Mouse (Mus musculus) liver, adult 2 months (tissue): ENCODE data around the gene Smc3. TPM values are rescaled to one million over a fixed set of nuclear protein-coding genes. Genes with fewer than 3 reads are reported as not detected.
A peak's percentile ranks its signal among the peaks of the same experiment; 100 is the strongest.
"Not testable (repeated sequence)": the region's sequence is repeated elsewhere in the genome, so short reads cannot be mapped to it uniquely, and the experiment has no call there.

Experiments used
- DNase-seq: peaks from one replicate; pipeline ENCODE4 v3.0.0-alpha.2; 2011; ENCODE audit warnings: low read depth, low spot score; ENCODE audit errors: extremely low read depth
- H3K27ac ChIP-seq: fragments of 200-500 bp; replicated peaks from 2 replicates; pipeline ENCODE4 v1.5.1; 2012; ENCODE audit warnings: low read depth, mild to moderate bottlenecking, control low read depth, inconsistent platforms, low read length; ENCODE audit not compliant: insufficient read depth
- H3K27me3 ChIP-seq: fragments of 200-500 bp; 2 replicates; pipeline ENCODE4 v1.6.1; 2012; ENCODE audit warnings: mild to moderate bottlenecking, moderate library complexity, low read length, inconsistent platforms; ENCODE audit not compliant: control insufficient read depth, insufficient read depth
- H3K36me3 ChIP-seq: fragments of 200-500 bp; 2 replicates; pipeline ENCODE4 v1.6.1; 2012; ENCODE audit warnings: low read length, inconsistent platforms; ENCODE audit not compliant: control insufficient read depth, insufficient read depth
- H3K4me1 ChIP-seq: fragments of 200-500 bp; 2 replicates; pipeline ENCODE4 v1.6.1; 2011; ENCODE audit warnings: low read length; ENCODE audit not compliant: control insufficient read depth, insufficient read depth
- H3K4me3 ChIP-seq: fragments of 200-500 bp; 2 replicates; pipeline ENCODE4 v1.5.1; 2011; ENCODE audit warnings: low read depth, mild to moderate bottlenecking, control low read depth, low read length, moderate library complexity; ENCODE audit not compliant: insufficient read depth
- H3K79me2 ChIP-seq: fragments of 200-500 bp; 2 replicates; pipeline ENCODE4 v1.6.1; 2012; ENCODE audit warnings: inconsistent platforms, mild to moderate bottlenecking, low read length, moderate library complexity; ENCODE audit not compliant: control insufficient read depth, insufficient read depth
- H3K9ac ChIP-seq: fragments of 200-500 bp; 2 replicates; pipeline ENCODE4 v1.6.1; 2012; ENCODE audit warnings: low read depth, mild to moderate bottlenecking, control low read depth, inconsistent platforms, low read length
- CTCF ChIP-seq: fragments of 200-500 bp; IDR thresholded peaks from 2 replicates; pipeline ENCODE4 v1.5.1; 2011; ENCODE audit warnings: low read depth, low read length, control low read depth
- POLR2A ChIP-seq: fragments of 200-500 bp; IDR thresholded peaks from 2 replicates; pipeline ENCODE4 v1.6.1; 2011; ENCODE audit warnings: low read length, control low read depth; ENCODE audit not compliant: insufficient read depth; ENCODE audit errors: extremely low read depth
- WGBS: fragments of 180-500 bp; shearing (Covaris S2); methylation state at CpG from one replicate; pipeline ENCODE4 v1.1.7; 2018; 5-methylcytosine and 5-hydroxymethylcytosine counted together
- polyA plus RNA-seq: library from polyadenylated mRNA; depleted of rRNA; stranded (reverse); fragments of >200 nt; gene quantifications from 2 replicates; pipeline ENCODE4 v1.2.3, GENCODE M21; 2012
- total RNA-seq: library from RNA; depleted of rRNA; stranded (reverse); fragments of >200 nt; gene quantifications from 2 replicates; pipeline ENCODE4 v1.2.3, GENCODE M21; 2014

The Smc3 gene
- total and polyA plus RNA-seq, 2 experiments: 1.8 to 12.0 TPM

- Histone ChIP-seq H3K9ac (no peak overlapping the region), H3K27me3 (no peaks in the 10 kb centered on the region), H3K4me3 (no peak overlapping the region), H3K36me3 (no peaks in the 10 kb centered on the region), H3K27ac (no peak overlapping the region), H3K4me1 (no peaks in the 10 kb centered on the region), H3K79me2 (no peaks in the 10 kb centered on the region)
- 6% methylated on average over 8 of the region's 8 CpGs for WGBS
- peak; percentile 68 for DNase-seq
- peak; percentile 48; the same call in 1 of the 2 replicates for TF ChIP-seq CTCF
- no peak for TF ChIP-seq POLR2A
Observed at GRCm38 (mm10) chr19:53578597-53579252, 21.5 kb upstream of the Smc3 start.

- H3K9ac ChIP-seq, H3K4me1 ChIP-seq, H3K79me2 ChIP-seq, H3K4me3 ChIP-seq, H3K36me3 ChIP-seq, DNase-seq, H3K27ac ChIP-seq, H3K27me3 ChIP-seq: not testable (repeated sequence)
- 89% methylated on average over 8 of the region's 8 CpGs for WGBS
Observed at GRCm38 (mm10) chr19:53580271-53580670, 19.9 kb upstream of the Smc3 start.

- not testable (repeated sequence) for H3K27me3 ChIP-seq, DNase-seq, H3K4me1 ChIP-seq
Observed at GRCm38 (mm10) chr19:53587686-53588085, 12.5 kb upstream of the Smc3 start.

GRCm38 (mm10) chr19:53588968-53589367, 11.2 kb upstream of the Smc3 start, which contains the start of gene Nutf2-ps1:
Gene Nutf2-ps1, minus strand, starts transcription at chr19:53589068.
- 97% methylated on average over 7 of the region's 7 CpGs for WGBS
- not testable (repeated sequence) for DNase-seq

More at GRCm38 (mm10) chr19:53587686-53588085, 12.5 kb upstream of the Smc3 start:
- H3K27ac ChIP-seq, H3K79me2 ChIP-seq, H3K9ac ChIP-seq, H3K4me3 ChIP-seq, H3K36me3 ChIP-seq: not testable (repeated sequence)
- WGBS: 85% methylated on average over 3 of the region's 3 CpGs

GRCm38 (mm10) chr19:53596723-53597474, 3.3 kb upstream of the Smc3 start:
- H3K79me2 ChIP-seq: peaks cover 9% of the 10 kb centered on the region; the same call in 1 of the 2 replicates
- no peak for DNase-seq
- H3K4me3 ChIP-seq: no peak overlapping the region
- no peak overlapping the region for H3K27ac ChIP-seq
- TF ChIP-seq CTCF (no peak), POLR2A (no peak)
- H3K4me1 ChIP-seq: peaks cover 2% of the 10 kb centered on the region; the same call in 1 of the 2 replicates
- WGBS: 81% methylated on average over 7 of the region's 7 CpGs
- no peak overlapping the region for H3K9ac ChIP-seq
- no peaks in the 10 kb centered on the region for H3K36me3 ChIP-seq
- no peaks in the 10 kb centered on the region for H3K27me3 ChIP-seq

More at GRCm38 (mm10) chr19:53588968-53589367, 11.2 kb upstream of the Smc3 start, which contains the start of gene Nutf2-ps1:
- H3K36me3 ChIP-seq, H3K27ac ChIP-seq, H3K4me3 ChIP-seq, H3K4me1 ChIP-seq, H3K79me2 ChIP-seq, H3K27me3 ChIP-seq, H3K9ac ChIP-seq: not testable (repeated sequence)
